Mouse (Mus musculus) left cerebral cortex, postnatal 36 days (tissue): ENCODE measurements around the gene Med16. TPM values are rescaled to one million over a fixed set of nuclear protein-coding genes. Genes with fewer than 3 reads are reported as not detected.

ENCODE experiments used
- DNase-seq, 2 experiments: peaks; one replicate each; pipeline ENCODE4 v3.0.0; 2021 to 2022; ENCODE audit warnings: low spot score in 2 of 2, mixed read lengths in 1 of 2
- intact Hi-C: fragments of 180-260 bp; cut with DNase I; formaldehyde crosslinking; loops from one replicate; pipeline ENCODE4 v1.15.1; 2025
- total RNA-seq, 2 experiments: library from RNA; stranded (reverse); gene quantifications; 2 replicates each; pipeline ENCODE4 v1.2.3; 2021

The Med16 gene
- 10 to 100 TPM; 53.2 to 60.6 TPM for total RNA-seq

- intact Hi-C loops = no loop called here
- peak; percentile 96 for DNase-seq
These were observed at the start of gene Med16 for GRCm38 (mm10) chr10:79908167-79909091. TSS of gene Med16 (minus strand) at chr10:79908923.

GRCm38 (mm10) chr10:79958140-79958816, 49.6 kb upstream of the Med16 start:
- intact Hi-C loops = loop anchor here (1.0 to 5.0 kb wide), 2 partner anchors 33 to 126 kb away; no protein-coding TSS in a partner anchor
- DNase-seq = peak; percentile 65

- intact Hi-C loops = loop anchor here (5.0 kb wide), 1 partner anchor 124 kb away; no protein-coding TSS in a partner anchor
- DNase-seq = no peak
These were observed 48.0 kb upstream of the Med16 start for GRCm38 (mm10) chr10:79956643-79957154.

GRCm38 (mm10) chr10:79955691-79956090, 47.0 kb upstream of the Med16 start:
- no peak for DNase-seq
- intact Hi-C loops = loop anchor here (5.0 kb wide), 1 partner anchor 123 kb away; no protein-coding TSS in a partner anchor

GRCm38 (mm10) chr10:79953946-79954345, 45.2 kb upstream of the Med16 start:
- intact Hi-C loops = loop anchor here (1.0 to 2.0 kb wide), 2 partner anchors 29 to 63 kb away; partner anchors contain the start of gene Cfd
- DNase-seq = no peak

GRCm38 (mm10) chr10:79950661-79951060, 41.9 kb upstream of the Med16 start:
- DNase-seq = no peak
- intact Hi-C loops = no loop called here

- intact Hi-C loops = no loop called here
- DNase-seq = no peak
These were observed 41.1 kb upstream of the Med16 start for GRCm38 (mm10) chr10:79949873-79950272.

GRCm38 (mm10) chr10:79947502-79947901, 38.8 kb upstream of the Med16 start:
- intact Hi-C loops = no loop called here
- no peak for DNase-seq

GRCm38 (mm10) chr10:79946752-79947322, 38.1 kb upstream of the Med16 start:
- DNase-seq = no peak
- intact Hi-C loops = no loop called here

- no peak for DNase-seq
- intact Hi-C loops = no loop called here
These were observed 36.9 kb upstream of the Med16 start for GRCm38 (mm10) chr10:79945507-79946234.

- intact Hi-C loops = no loop called here
- no peak for DNase-seq
These were observed 34.8 kb upstream of the Med16 start for GRCm38 (mm10) chr10:79943471-79943901.

- intact Hi-C loops = no loop called here
These were observed 34.3 kb upstream of the Med16 start for GRCm38 (mm10) chr10:79942988-79943387.

GRCm38 (mm10) chr10:79940749-79941148, 32.0 kb upstream of the Med16 start:
- intact Hi-C loops = no loop called here
- DNase-seq = no peak

More at GRCm38 (mm10) chr10:79942988-79943387, 34.3 kb upstream of the Med16 start:
- no peak for DNase-seq

- DNase-seq = no peak
These were observed 29.2 kb upstream of the Med16 start for GRCm38 (mm10) chr10:79937775-79938526.

GRCm38 (mm10) chr10:79936911-79937441, 28.3 kb upstream of the Med16 start:
- intact Hi-C loops = no loop called here
- no peak for DNase-seq

More at GRCm38 (mm10) chr10:79937775-79938526, 29.2 kb upstream of the Med16 start:
- intact Hi-C loops = no loop called here

- intact Hi-C loops = no loop called here
- no peak for DNase-seq
These were observed 27.7 kb upstream of the Med16 start for GRCm38 (mm10) chr10:79936284-79936910.

GRCm38 (mm10) chr10:79934794-79935569, 26.3 kb upstream of the Med16 start:
- DNase-seq = no peak
- intact Hi-C loops = no loop called here
